Mouse (Mus musculus): ENCODE results near the gene 3300002I08Rik.

DNA sequence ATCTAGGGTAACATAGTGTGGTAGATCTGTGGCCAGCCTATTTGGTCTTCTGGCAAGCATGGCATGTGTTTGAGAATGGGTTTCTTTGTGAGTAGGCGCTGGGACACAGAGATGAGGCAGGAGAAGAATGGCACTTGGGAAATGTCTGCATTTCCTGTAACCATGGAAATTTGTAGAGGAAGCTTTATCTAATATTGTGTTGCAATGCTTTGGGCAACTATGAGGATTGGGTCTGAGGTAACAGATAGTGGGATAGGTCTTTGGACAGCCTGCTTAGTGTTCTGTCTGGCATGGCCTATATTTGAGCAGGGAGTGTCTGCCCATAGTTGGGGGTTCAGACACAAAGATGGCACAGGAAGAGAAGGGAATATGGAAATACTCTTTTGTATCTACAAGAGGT is 43.6 kb downstream of the 3300002I08Rik start:
- TF ChIP-seq POLR2A (IDR thresholded peaks at IDR 0.05; ENCODE audit: extremely low read depth, insufficient read depth, low read length) (no peak), CTCF (IDR thresholded peaks at IDR 0.05; ENCODE audit: low read depth, low read length) (no peak)

Measured in liver, adult 2 months (tissue).